In the genomic region with DNA sequence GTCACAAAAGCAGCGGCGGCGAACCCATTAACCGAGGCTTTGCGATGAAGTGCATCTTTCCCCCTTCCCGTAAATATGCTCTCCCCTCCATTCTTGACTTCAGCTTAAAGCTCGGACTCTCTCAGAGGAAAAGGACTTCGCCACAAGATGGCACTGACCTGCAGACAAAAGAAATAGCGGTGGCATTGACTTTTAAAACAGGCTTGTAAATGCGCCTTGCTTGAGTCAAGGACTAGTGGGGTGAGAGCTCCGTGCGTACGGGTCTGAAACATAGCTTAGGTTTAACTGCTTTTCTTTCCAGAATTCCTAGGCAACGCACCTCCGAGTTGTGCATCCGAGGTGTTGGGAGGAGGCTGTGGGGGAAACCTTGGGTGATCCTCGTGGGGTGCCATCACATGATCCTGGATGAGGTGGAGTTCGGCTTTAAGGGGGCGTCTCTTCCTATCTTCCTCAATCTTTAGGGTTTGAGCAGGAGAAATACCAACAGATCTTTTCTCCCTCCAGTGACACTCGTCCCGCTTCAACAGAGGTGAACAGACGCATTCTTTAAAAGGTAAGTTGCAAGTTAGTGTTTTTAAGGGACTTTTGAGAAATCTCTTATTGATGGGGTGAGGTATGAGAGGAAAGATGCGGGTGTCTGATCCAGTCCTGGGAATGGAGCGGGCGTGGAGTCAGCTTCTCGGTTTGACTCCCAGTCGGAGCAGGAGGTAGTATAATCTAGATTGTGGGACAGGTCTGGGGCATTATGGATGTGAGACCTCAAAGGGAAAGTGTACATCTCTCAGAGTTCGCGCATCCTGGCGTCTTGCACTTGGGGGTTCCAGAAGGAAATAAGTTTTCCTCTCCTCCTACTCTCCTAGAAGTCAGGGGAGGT, we compare ENCODE assay signal across 8 mouse cellular contexts. TPM values are rescaled to one million over a fixed set of nuclear protein-coding genes. Genes with fewer than 3 reads are reported as not detected.
DNase-seq lines count a peak whose midpoint lies in the region; ATAC-seq and TF ChIP-seq lines count a peak whose summit lies in the region.

Gene Npy1r, plus strand, starts transcription at position 223 of the 874 bp plus-strand sequence.

- peak within 1 kb of the TSS; percentile 48 for H3K4me3 ChIP-seq in forebrain, postnatal 0 days (ENCODE audit: low read depth, low read length)
- H3K4me3 ChIP-seq in hindbrain, embryonic 14.5 days (replicated peaks; ENCODE audit: low read length): peak within 1 kb of the TSS; percentile 44
- H3K4me3 ChIP-seq in lung, postnatal 0 days (ENCODE audit: low read depth, low read length): peak within 1 kb of the TSS; percentile 24; the same call in 1 of the 2 replicates

- H3K27me3 ChIP-seq in forebrain, postnatal 0 days (ENCODE audit: insufficient read depth, low read length): 0 out of 2 replicates have a peak, but pooled peaks cover 4% of the 10 kb centered on the region
- peaks cover 19% of the 10 kb centered on the region for H3K27me3 ChIP-seq in hindbrain, embryonic 14.5 days (ENCODE audit: control insufficient read depth, insufficient read depth, low read length)
- H3K27me3 ChIP-seq in lung, postnatal 0 days (replicated peaks; ENCODE audit: insufficient read depth, low read length): no peaks in the 10 kb centered on the region

- under 1% methylated on average over 30 of the region's 30 CpGs for WGBS in forebrain, postnatal 0 days
- under 1% methylated on average over 30 of the region's 30 CpGs for WGBS in hindbrain, embryonic 14.5 days
- 2% methylated on average over 30 of the region's 30 CpGs for WGBS in lung, postnatal 0 days

- no peaks in the 10 kb centered on the region for H3K4me1 ChIP-seq in forebrain, postnatal 0 days (ENCODE audit: insufficient read depth)
- H3K4me1 ChIP-seq in hindbrain, embryonic 14.5 days (replicated peaks; ENCODE audit: control insufficient read depth, insufficient read depth, low read length): peaks cover 5% of the 10 kb centered on the region; the same call in 1 of the 2 replicates
- no peaks in the 10 kb centered on the region for H3K4me1 ChIP-seq in lung, postnatal 0 days (ENCODE audit: insufficient read depth, low read depth, low read length)

- peak; percentile 93 for DNase-seq in 3T3-L1 (ENCODE audit: low read depth, low spot score)
- peak; percentile 65 for DNase-seq in adrenal gland, postnatal 10 days
- DNase-seq in forebrain, postnatal 0 days: peak; percentile 80
- DNase-seq in hindbrain, embryonic 14.5 days (ENCODE audit: low spot score): peak; percentile 74
- peak; percentile 44 to 45 for DNase-seq in layer of hippocampus, postnatal 25 days (ENCODE audit: extremely low spot score in 1 of 2, low spot score in 1 of 2)
- DNase-seq in lung, postnatal 0 days (ENCODE audit: low spot score): peak; percentile 56
- DNase-seq in right cerebral cortex, postnatal 14 days: peak; percentile 33
- no peak for DNase-seq in spleen, postnatal 10 days (ENCODE audit: low spot score in 2 of 2)

- no peak for TF ChIP-seq EP300 in lung, postnatal 0 days (IDR thresholded peaks at IDR 0.05)

- H3K4me2 ChIP-seq in forebrain, postnatal 0 days (ENCODE audit: low read depth): peak within 1 kb of the TSS; percentile 63
- H3K4me2 ChIP-seq in hindbrain, embryonic 14.5 days (replicated peaks): peak within 1 kb of the TSS; percentile 75
- peak within 1 kb of the TSS; percentile 42 for H3K4me2 ChIP-seq in lung, postnatal 0 days (replicated peaks; ENCODE audit: low read depth, low read length)

- peak within 1 kb of the TSS; percentile 39 for H3K9ac ChIP-seq in forebrain, postnatal 0 days
- H3K9ac ChIP-seq in hindbrain, embryonic 14.5 days: peak within 1 kb of the TSS; percentile 52
- no peak within 1 kb of the TSS for H3K9ac ChIP-seq in lung, postnatal 0 days (replicated peaks; ENCODE audit: low read depth)

- TF ChIP-seq CTCF in forebrain, postnatal 0 days (IDR thresholded peaks at IDR 0.05; ENCODE audit: low read depth): peak; percentile 74
- TF ChIP-seq CTCF in lung, postnatal 0 days (IDR thresholded peaks at IDR 0.05): peak; percentile 68

- no peaks in the 10 kb centered on the region for H3K9me3 ChIP-seq in forebrain, postnatal 0 days (ENCODE audit: low read length)
- no peaks in the 10 kb centered on the region for H3K9me3 ChIP-seq in hindbrain, embryonic 14.5 days (ENCODE audit: control insufficient read depth, low read length)
- H3K9me3 ChIP-seq in lung, postnatal 0 days (ENCODE audit: low read length): no peaks in the 10 kb centered on the region

- ATAC-seq in forebrain, postnatal 0 days: peak; percentile 87
- ATAC-seq in hindbrain, embryonic 14.5 days (ENCODE audit: low FRiP score): peak; percentile 78
- peak; percentile 37; the same call in 1 of the 2 replicates for ATAC-seq in lung, postnatal 0 days

- H3K27ac ChIP-seq in forebrain, postnatal 0 days (ENCODE audit: low read depth, low read length): no peak within 1 kb of the TSS
- H3K27ac ChIP-seq in hindbrain, embryonic 14.5 days: no peak within 1 kb of the TSS
- H3K27ac ChIP-seq in lung, postnatal 0 days (ENCODE audit: low read length): no peak within 1 kb of the TSS

- H3K36me3 ChIP-seq in forebrain, postnatal 0 days (ENCODE audit: insufficient read depth): no peaks in the 10 kb centered on the region
- H3K36me3 ChIP-seq in hindbrain, embryonic 14.5 days (replicated peaks; ENCODE audit: control insufficient read depth, insufficient read depth): no peaks in the 10 kb centered on the region
- no peaks in the 10 kb centered on the region for H3K36me3 ChIP-seq in lung, postnatal 0 days (ENCODE audit: insufficient read depth, low read length)

RNA-seq across cellular contexts. Expression of gene Npy1r, which starts in this region (rescaled TPM):
- 1 to 10 TPM; 2.2 to 2.5 TPM for total RNA-seq in adrenal gland, postnatal 10 days (2021)
- total RNA-seq in forebrain, postnatal 0 days (2014; rRNA removed): 13.6 and 15.5 TPM in 2 replicates
- 6.5 and 12.8 TPM in 2 replicates for polyA plus RNA-seq in forebrain, postnatal 0 days (2015; fragmentation: Nextera tagmentation; extraction: Ambion mirVana)
- polyA plus RNA-seq in hindbrain, embryonic 14.5 days (2014; fragmentation: Nextera tagmentation; extraction: Ambion mirVana): 9.0 and 9.7 TPM in 2 replicates
- 10 to 100 TPM; 26.9 to 34.7 TPM for total RNA-seq in layer of hippocampus, postnatal 25 days (2021)
- polyA plus RNA-seq in lung, postnatal 0 days (2015; fragmentation: Nextera tagmentation; extraction: Ambion mirVana): 0.20 and 0.30 TPM in 2 replicates

Comparison
In these comparisons a context has a peak if more than half of its experiments do, and no peak if none do; other contexts are left out.
1. Peak in DNase-seq, ATAC-seq, H3K4me3 ChIP-seq and H3K4me2 ChIP-seq in lung, postnatal 0 days; RNA of the gene not detected or under 1 TPM.
2. DNase-seq: peak in 3T3-L1 (single experiment), adrenal gland, postnatal 10 days (single experiment), forebrain, postnatal 0 days (single experiment), hindbrain, embryonic 14.5 days (single experiment), layer of hippocampus, postnatal 25 days (2 of 2) and right cerebral cortex, postnatal 14 days (single experiment); none in spleen, postnatal 10 days (0 of 2).
3. ATAC-seq: peak in every context shown above with its lines; median percentile 87 in forebrain, postnatal 0 days; 78 in hindbrain, embryonic 14.5 days; 37 in lung, postnatal 0 days.
4. Peak in every context shown above with its lines, with median percentiles within 50 percentile points of each other: H3K4me2 ChIP-seq and H3K4me3 ChIP-seq.